Mouse (Mus musculus) small intestine, adult 2 months (tissue): ENCODE measurements around the gene Psen2. TPM values are rescaled to one million over a fixed set of nuclear protein-coding genes. Genes with fewer than 3 reads are reported as not detected.
A peak's percentile ranks its signal among the peaks of the same experiment; 100 is the strongest.

Source experiments
- H3K27ac ChIP-seq: fragments of 200-500 bp; 2 replicates; pipeline ENCODE4 v1.5.1; 2012; ENCODE audit warnings: low read depth, low read length, control low read depth, inconsistent platforms; ENCODE audit not compliant: insufficient read depth
- H3K27me3 ChIP-seq: fragments of 200-500 bp; 2 replicates; pipeline ENCODE4 v1.6.1; 2012; ENCODE audit warnings: mild to moderate bottlenecking, moderate library complexity, low read length, inconsistent platforms; ENCODE audit not compliant: control insufficient read depth, insufficient read depth
- H3K36me3 ChIP-seq: fragments of 200-500 bp; 2 replicates; pipeline ENCODE4 v1.6.1; 2012; ENCODE audit warnings: mild to moderate bottlenecking, low read length, control low read depth, inconsistent platforms; ENCODE audit not compliant: control insufficient read depth, insufficient read depth
- H3K4me1 ChIP-seq: fragments of 200-500 bp; 2 replicates; pipeline ENCODE4 v1.6.1; 2012; ENCODE audit warnings: low read length, inconsistent platforms, mixed read lengths; ENCODE audit not compliant: control insufficient read depth, insufficient read depth, insufficient read length
- H3K4me3 ChIP-seq: fragments of 200-500 bp; 2 replicates; pipeline ENCODE4 v1.5.1; 2012; ENCODE audit warnings: low read depth, mild to moderate bottlenecking, control low read depth, inconsistent platforms, low read length, moderate library complexity
- CTCF ChIP-seq: fragments of 200-500 bp; IDR thresholded peaks from 2 replicates; pipeline ENCODE4 v1.5.1; 2012; ENCODE audit warnings: low read depth, mild to moderate bottlenecking, control low read depth, inconsistent platforms, low read length, moderate library complexity, mixed read lengths; ENCODE audit not compliant: insufficient replicate concordance, insufficient read length; ENCODE audit errors: extremely low read depth
- POLR2A ChIP-seq: fragments of 200-500 bp; IDR thresholded peaks from 2 replicates; pipeline ENCODE4 v1.6.1; 2012; ENCODE audit warnings: low read depth, mild to moderate bottlenecking, control low read depth, inconsistent platforms, low read length, moderate library complexity
- WGBS: fragments of 180-500 bp; shearing (Covaris S2); methylation state at CpG from one replicate; pipeline ENCODE4 v1.1.7; 2018; 5-methylcytosine and 5-hydroxymethylcytosine counted together
- polyA plus RNA-seq: library from polyadenylated mRNA; depleted of rRNA; stranded (reverse); fragments of >200 nt; gene quantifications from 2 replicates; pipeline ENCODE4 v1.2.3, GENCODE M21; 2012; rRNA removed

Gene Psen2
- polyA plus RNA-seq: 16.1 and 24.7 TPM in 2 replicates

DNA sequence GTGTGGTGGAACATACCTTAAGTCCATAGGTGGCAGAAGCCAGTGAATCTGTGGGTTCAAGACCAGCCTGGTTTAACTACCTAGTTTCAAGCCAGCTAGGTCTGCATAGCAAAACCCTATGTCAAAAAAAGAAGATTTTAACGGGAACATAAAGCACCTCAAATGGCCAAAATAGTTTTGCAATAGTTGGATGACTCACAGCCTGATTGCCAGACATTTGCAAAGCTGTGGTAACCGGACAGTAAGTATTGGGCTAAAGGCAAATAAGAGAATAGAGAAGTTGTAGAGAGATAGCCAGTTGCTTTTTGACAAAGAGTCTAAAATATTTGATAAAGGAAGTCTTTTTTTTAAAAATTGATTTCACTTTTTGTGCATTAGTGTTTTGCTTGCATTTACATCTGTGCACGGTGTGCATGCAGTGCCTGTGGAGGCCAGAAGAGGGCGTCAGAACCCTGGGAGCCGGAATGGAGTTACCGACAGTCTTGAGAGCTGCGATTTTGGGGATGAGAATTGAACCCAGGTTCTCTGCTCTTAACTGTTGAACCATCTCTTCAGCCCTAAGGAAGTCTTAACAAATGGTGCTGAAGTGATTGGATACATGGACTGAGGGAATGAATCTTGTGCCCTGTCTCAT lies at the start of gene Psen2:
TSS of gene Psen2 (minus strand) at position 75 of the 634 bp plus-strand sequence.
- Histone ChIP-seq H3K27ac (no peak within 1 kb of the TSS), H3K27me3 (no peaks in the 10 kb centered on the region), H3K36me3 (no peaks in the 10 kb centered on the region), H3K4me3 (no peak within 1 kb of the TSS), H3K4me1 (no peaks in the 10 kb centered on the region; the same call in 1 of the 2 replicates)
- WGBS: 55% methylated on average over 7 of the region's 7 CpGs
- TF ChIP-seq CTCF (peak; percentile 68; the same call in 1 of the 2 replicates), POLR2A (no peak)

GRCm38 (mm10) chr1:180312792-180313311 lies 49.6 kb upstream of the Psen2 start:
- TF ChIP-seq CTCF (no peak), POLR2A (no peak)
- Histone ChIP-seq H3K4me3 (no peak overlapping the region), H3K27ac (no peak overlapping the region), H3K36me3 (no peaks in the 10 kb centered on the region), H3K27me3 (no peaks in the 10 kb centered on the region), H3K4me1 (peaks cover 10% of the 10 kb centered on the region; the same call in 1 of the 2 replicates)
- whole genome bisulfite sequencing: 59% methylated on average over 6 of the region's 6 CpGs

- H3K4me3 ChIP-seq: no peak overlapping the region
- no peaks in the 10 kb centered on the region for H3K36me3 ChIP-seq
- H3K27ac ChIP-seq: no peak overlapping the region
- H3K4me1 ChIP-seq: peaks cover 10% of the 10 kb centered on the region; the same call in 1 of the 2 replicates
- TF ChIP-seq CTCF (no peak), POLR2A (no peak)
- no peaks in the 10 kb centered on the region for H3K27me3 ChIP-seq
- 81% methylated on average over 6 of the region's 6 CpGs for WGBS
These were observed 49.0 kb upstream of the Psen2 start for GRCm38 (mm10) chr1:180312286-180312685.

DNA sequence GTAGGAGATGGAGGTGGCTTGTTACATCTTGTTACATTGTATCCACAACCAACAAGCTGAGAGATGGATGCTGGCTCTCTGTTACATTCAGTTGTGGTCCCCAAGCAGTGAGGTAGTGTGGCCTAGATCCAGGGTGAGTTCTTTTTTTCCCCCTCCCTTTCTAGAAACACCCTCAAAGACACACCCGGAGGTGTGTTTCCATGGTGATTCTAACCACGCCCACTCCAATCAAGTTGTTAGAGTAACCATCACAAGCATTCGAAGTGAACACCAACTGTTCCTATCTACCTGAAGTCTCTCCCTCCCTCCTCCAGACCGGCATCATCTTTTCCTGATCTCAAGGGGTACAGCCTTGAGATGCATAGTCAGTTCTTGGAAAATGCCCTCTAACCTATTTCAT lies 45.7 kb upstream of the Psen2 start:
- no peak overlapping the region for H3K27ac ChIP-seq

GRCm38 (mm10) chr1:180307661-180308060 lies 44.4 kb upstream of the Psen2 start:
- Histone ChIP-seq H3K27ac (no peak overlapping the region), H3K4me1 (peaks cover 9% of the 10 kb centered on the region; the same call in 1 of the 2 replicates), H3K27me3 (no peaks in the 10 kb centered on the region), H3K36me3 (no peaks in the 10 kb centered on the region), H3K4me3 (no peak overlapping the region)
- WGBS: 28% methylated on average over 2 of the region's 2 CpGs
- TF ChIP-seq CTCF (no peak), POLR2A (no peak)

More for the DNA sequence above, 45.7 kb upstream of the Psen2 start:
- TF ChIP-seq POLR2A (no peak), CTCF (no peak)
- H3K4me1 ChIP-seq: peaks cover 10% of the 10 kb centered on the region; the same call in 1 of the 2 replicates
- H3K27me3 ChIP-seq: no peaks in the 10 kb centered on the region
- H3K36me3 ChIP-seq: no peaks in the 10 kb centered on the region
- 52% methylated on average over 4 of the region's 4 CpGs for WGBS
- no peak overlapping the region for H3K4me3 ChIP-seq

DNA sequence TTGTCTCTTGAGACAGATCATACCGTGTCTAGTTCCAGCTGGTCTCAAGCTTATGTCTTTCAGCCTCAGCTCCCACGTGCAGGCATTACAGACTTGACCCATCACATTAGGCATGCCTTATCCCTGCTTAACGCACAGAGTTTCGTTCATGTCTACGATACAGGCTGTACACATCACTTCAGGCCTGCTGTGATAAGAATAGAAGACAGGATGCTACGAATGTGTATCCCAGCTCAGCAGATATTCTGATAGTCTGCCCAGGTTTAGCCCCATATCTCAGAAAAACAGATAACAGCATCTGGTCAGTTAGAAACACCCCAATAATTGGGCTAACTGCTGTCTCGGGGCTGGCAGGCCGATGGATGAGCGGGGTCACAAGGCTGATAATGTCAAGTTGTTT lies 43.7 kb upstream of the Psen2 start:
- TF ChIP-seq POLR2A (no peak), CTCF (no peak)
- Histone ChIP-seq H3K27ac (no peak overlapping the region), H3K4me1 (peaks cover 15% of the 10 kb centered on the region; the same call in 1 of the 2 replicates), H3K4me3 (no peak overlapping the region), H3K36me3 (no peaks in the 10 kb centered on the region), H3K27me3 (no peaks in the 10 kb centered on the region)
- WGBS: 78% methylated on average over 9 of the region's 9 CpGs

GRCm38 (mm10) chr1:180303600-180303999 lies 40.4 kb upstream of the Psen2 start:
- H3K36me3 ChIP-seq: no peaks in the 10 kb centered on the region
- TF ChIP-seq CTCF: no peak
- TF ChIP-seq POLR2A: no peak
- 71% methylated on average over 5 of the region's 5 CpGs for WGBS
- H3K4me1 ChIP-seq: peaks cover 19% of the 10 kb centered on the region; the same call in 1 of the 2 replicates
- no peak overlapping the region for H3K4me3 ChIP-seq
- H3K27ac ChIP-seq: no peak overlapping the region
- H3K27me3 ChIP-seq: no peaks in the 10 kb centered on the region
